Mouse (Mus musculus) kidney, postnatal 0 days (tissue): ENCODE data around the gene Immt. TPM values are rescaled to one million over a fixed set of nuclear protein-coding genes. Genes with fewer than 3 reads are reported as not detected.
A peak's percentile ranks its signal among the peaks of the same experiment; 100 is the strongest.

Experiments used
- ATAC-seq: fragments of 200-750 bp; cut with Nextera tagmentation; replicated peaks from 2 replicates; pipeline ENCODE4 v1.8.0; 2017; ENCODE audit warnings: low read depth, moderate number of reproducible peaks, moderate TSS enrichment, moderate library complexity; ENCODE audit not compliant: low FRiP score
- DNase-seq: peaks from one replicate; pipeline ENCODE4 v3.0.0-alpha.2; 2016; ENCODE audit warnings: low spot score
- H3K27ac ChIP-seq: fragments of 300-500 bp; sonication (generic); 2 replicates; pipeline ENCODE4 v1.5.1; 2014; ENCODE audit warnings: mild to moderate bottlenecking
- H3K27me3 ChIP-seq: fragments of 300-500 bp; sonication (generic); 2 replicates; pipeline ENCODE4 v1.6.1; 2014; ENCODE audit warnings: low read length, mixed read lengths; ENCODE audit not compliant: insufficient read depth
- H3K36me3 ChIP-seq: fragments of 300-500 bp; sonication (generic); 2 replicates; pipeline ENCODE4 v1.6.1; 2014; ENCODE audit warnings: low read length, mixed read lengths; ENCODE audit not compliant: insufficient read depth
- H3K4me1 ChIP-seq: fragments of 300-500 bp; sonication (generic); replicated peaks from 2 replicates; pipeline ENCODE4 v1.6.1; 2014; ENCODE audit warnings: antibody characterized with exemption, low read length, mixed read lengths; ENCODE audit not compliant: insufficient read depth
- H3K4me2 ChIP-seq: fragments of 300-500 bp; sonication (generic); 2 replicates; pipeline ENCODE4 v1.6.1; 2014; ENCODE audit warnings: mild to moderate bottlenecking, low read length, moderate library complexity, mixed read lengths
- H3K4me3 ChIP-seq: fragments of 300-500 bp; sonication (generic); replicated peaks from 2 replicates; pipeline ENCODE4 v1.5.1; 2014; ENCODE audit warnings: low read depth, low read length
- H3K9ac ChIP-seq: fragments of 300-500 bp; sonication (generic); 2 replicates; pipeline ENCODE4 v1.6.1; 2014; ENCODE audit warnings: low read depth, low read length
- H3K9me3 ChIP-seq: fragments of 300-500 bp; sonication (generic); replicated peaks from 2 replicates; pipeline ENCODE4 v1.6.1; 2016; ENCODE audit warnings: low read length, inconsistent platforms, mixed read lengths
- CTCF ChIP-seq: IDR thresholded peaks from 2 replicates; pipeline ENCODE4 v1.5.1; 2016; ENCODE audit warnings: antibody characterized with exemption, low read depth, mild to moderate bottlenecking, moderate library complexity
- WGBS: fragments of 180-500 bp; shearing (Covaris S2); extraction: QIAGEN DNeasy Blood & Tissue Kit; methylation state at CpG from one replicate; pipeline ENCODE4 v1.1.7; 2014; 5-methylcytosine and 5-hydroxymethylcytosine counted together
- polyA plus RNA-seq: library from polyadenylated mRNA; unstranded; fragments of >200 nt; fragmentation: Nextera tagmentation; extraction: Ambion mirVana; gene quantifications from 2 replicates; pipeline ENCODE4 v1.2.1, GENCODE M21; 2015

Immt gene
- polyA plus RNA-seq, 1 experiment from 2014 or later = 222 TPM

GRCm38 (mm10) chr6:71801714-71802094 lies 29.4 kb upstream of the Immt start:
- TF ChIP-seq CTCF = no peak
- H3K4me3 ChIP-seq = no peak overlapping the region
- no peaks in the 10 kb centered on the region for H3K4me1 ChIP-seq
- no peak overlapping the region for H3K27ac ChIP-seq
- H3K36me3 ChIP-seq = no peaks in the 10 kb centered on the region
- no peaks in the 10 kb centered on the region for H3K27me3 ChIP-seq
- 67% methylated on average over 10 of the region's 10 CpGs for WGBS
- H3K9ac ChIP-seq = no peak overlapping the region
- ATAC-seq (no peak), DNase-seq (no peak)
- no peaks in the 10 kb centered on the region for H3K9me3 ChIP-seq
- H3K4me2 ChIP-seq = no peak overlapping the region

DNA sequence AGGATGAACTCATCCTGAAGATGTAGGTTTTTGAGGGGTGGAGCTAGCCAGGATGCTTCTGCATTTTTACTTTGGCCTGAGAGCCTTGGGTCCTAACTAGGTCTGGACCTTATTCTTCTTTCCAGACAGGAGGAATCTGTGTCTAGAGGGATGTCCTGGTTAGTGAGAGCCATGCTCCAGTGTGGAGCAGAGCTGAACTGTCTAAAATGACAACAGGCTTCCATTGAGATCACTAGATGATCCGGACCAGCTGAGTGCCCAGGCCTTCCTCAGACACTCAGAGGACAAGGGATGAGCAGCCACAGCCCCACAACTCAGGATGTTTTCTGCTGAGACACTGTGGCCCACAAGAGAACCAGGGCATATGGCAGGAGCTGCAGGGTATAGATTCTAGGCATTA lies 27.5 kb upstream of the Immt start:
- no peaks in the 10 kb centered on the region for H3K4me1 ChIP-seq
- no peaks in the 10 kb centered on the region for H3K27me3 ChIP-seq
- H3K9me3 ChIP-seq = no peaks in the 10 kb centered on the region
- WGBS = 83% methylated on average over 1 of the region's 1 CpGs
- no peak overlapping the region for H3K27ac ChIP-seq
- DNase-seq = no peak
- no peak overlapping the region for H3K9ac ChIP-seq
- TF ChIP-seq CTCF = no peak
- no peak for ATAC-seq
- no peaks in the 10 kb centered on the region for H3K36me3 ChIP-seq
- H3K4me3 ChIP-seq = no peak overlapping the region
- H3K4me2 ChIP-seq = no peak overlapping the region

DNA sequence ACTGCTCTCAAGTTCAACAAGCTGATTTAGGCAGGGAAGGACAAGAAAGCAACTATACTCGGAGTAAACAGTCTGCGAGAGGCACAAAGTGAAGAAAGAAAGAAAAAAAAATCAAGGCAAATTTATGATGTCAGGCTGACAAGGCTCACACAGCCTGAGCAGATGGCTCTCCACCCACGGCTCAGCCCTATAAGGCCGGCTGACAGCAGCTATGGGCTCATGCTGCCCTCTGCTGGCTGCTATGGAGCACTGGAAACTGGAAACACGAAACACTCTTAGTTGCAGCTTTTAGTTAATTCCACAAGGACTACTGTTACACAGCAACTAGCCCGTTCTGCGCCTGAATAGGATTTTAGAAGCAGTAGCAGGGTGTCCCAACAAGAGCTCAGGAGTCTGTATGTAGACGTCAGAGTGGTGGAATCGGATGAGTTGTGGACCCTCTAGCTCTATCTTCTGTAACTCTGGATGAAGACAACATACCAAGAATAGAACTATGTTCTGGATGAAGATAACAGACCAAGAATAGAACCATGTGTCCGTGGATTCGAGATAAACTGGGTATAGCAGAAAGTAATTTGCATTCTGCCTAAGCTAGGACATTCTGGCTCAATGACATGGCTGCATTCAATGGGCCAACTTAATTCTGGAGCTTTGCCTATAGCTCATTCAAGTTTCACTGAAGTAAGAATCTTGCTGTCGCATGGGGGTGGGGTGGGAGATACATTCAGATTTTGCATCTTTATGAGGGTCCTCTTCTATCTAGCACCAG lies 26.9 kb upstream of the Immt start:
- peak; percentile 87 for ATAC-seq
- H3K9me3 ChIP-seq = no peaks in the 10 kb centered on the region
- H3K4me3 ChIP-seq = no peak overlapping the region
- no peaks in the 10 kb centered on the region for H3K36me3 ChIP-seq
- H3K27me3 ChIP-seq = no peaks in the 10 kb centered on the region
- H3K27ac ChIP-seq = no peak overlapping the region
- no peaks in the 10 kb centered on the region for H3K4me1 ChIP-seq
- peak; percentile 98 for TF ChIP-seq CTCF
- H3K9ac ChIP-seq = no peak overlapping the region
- 24% methylated on average over 12 of the region's 12 CpGs for WGBS
- DNase-seq = peak; percentile 94
- no peak overlapping the region for H3K4me2 ChIP-seq

GRCm38 (mm10) chr6:71806713-71807112 lies 24.4 kb upstream of the Immt start:
- no peak overlapping the region for H3K27ac ChIP-seq

GRCm38 (mm10) chr6:71809890-71810289 lies 21.2 kb upstream of the Immt start:
- ATAC-seq (no peak), DNase-seq (no peak)
- Histone ChIP-seq H3K9ac (no peak overlapping the region), H3K27me3 (no peaks in the 10 kb centered on the region), H3K4me2 (no peak overlapping the region), H3K4me3 (no peak overlapping the region), H3K9me3 (no peaks in the 10 kb centered on the region), H3K36me3 (0 out of 2 replicates have a peak, but pooled peaks cover 3% of the 10 kb centered on the region), H3K4me1 (no peaks in the 10 kb centered on the region), H3K27ac (no peak overlapping the region)
- no peak for TF ChIP-seq CTCF
- WGBS = 70% methylated on average over 9 of the region's 9 CpGs

More at GRCm38 (mm10) chr6:71806713-71807112, 24.4 kb upstream of the Immt start:
- TF ChIP-seq CTCF = no peak
- Histone ChIP-seq H3K4me2 (no peak overlapping the region), H3K4me3 (no peak overlapping the region), H3K27me3 (no peaks in the 10 kb centered on the region), H3K4me1 (no peaks in the 10 kb centered on the region), H3K36me3 (0 out of 2 replicates have a peak, but pooled peaks cover under 1% of the 10 kb centered on the region), H3K9me3 (no peaks in the 10 kb centered on the region), H3K9ac (no peak overlapping the region)
- 53% methylated on average over 1 of the region's 1 CpGs for WGBS
- DNase-seq = no peak
- ATAC-seq = no peak

- no peak for TF ChIP-seq CTCF
- DNase-seq = no peak
- Histone ChIP-seq H3K9ac (no peak overlapping the region), H3K36me3 (peaks cover 28% of the 10 kb centered on the region), H3K4me2 (no peak overlapping the region), H3K9me3 (no peaks in the 10 kb centered on the region), H3K4me1 (no peaks in the 10 kb centered on the region), H3K4me3 (no peak overlapping the region), H3K27me3 (no peaks in the 10 kb centered on the region), H3K27ac (no peak overlapping the region)
- ATAC-seq = no peak; the same call in 1 of the 2 replicates
- WGBS = 68% methylated on average over 2 of the region's 2 CpGs
Measured at GRCm38 (mm10) chr6:71812820-71813219, 18.3 kb upstream of the Immt start.
